Mouse (Mus musculus): ENCODE results near the gene Hist1h4d. TPM values are rescaled to one million over a fixed set of nuclear protein-coding genes. Genes with fewer than 3 reads are reported as not detected.
A peak's percentile ranks its signal among the peaks of the same experiment; 100 is the strongest.
"Not testable (repeated sequence)": the region's sequence is repeated elsewhere in the genome, so short reads cannot be mapped to it uniquely, and the experiment has no call there.

Hist1h4d gene
- total RNA-seq, 2 experiments from 2014 or later = 672 to 1,443 TPM

- ATAC-seq (ENCODE audit: poor library complexity, severe bottlenecking) = no peak
Measured at GRCm38 (mm10) chr13:23550761-23551145, 30.6 kb upstream of the Hist1h4d start.

- ATAC-seq (ENCODE audit: poor library complexity, severe bottlenecking) = peak; percentile 60
Measured at GRCm38 (mm10) chr13:23551146-23551834, 30.1 kb upstream of the Hist1h4d start, which contains the start of gene Hist1h4f. Hist1h4f (minus strand) TSS chr13:23551648.

- ATAC-seq (ENCODE audit: poor library complexity, severe bottlenecking) = no peak
Measured at GRCm38 (mm10) chr13:23551931-23552914, 29.2 kb upstream of the Hist1h4d start.

GRCm38 (mm10) chr13:23552962-23553361, 28.4 kb upstream of the Hist1h4d start, which contains the start of gene Hist1h1d:
Hist1h1d (plus strand) TSS chr13:23553262.
- no peak for ATAC-seq (ENCODE audit: poor library complexity, severe bottlenecking)

GRCm38 (mm10) chr13:23554393-23554792, 27.0 kb upstream of the Hist1h4d start:
- no peak for ATAC-seq (ENCODE audit: poor library complexity, severe bottlenecking)

- ATAC-seq (ENCODE audit: poor library complexity, severe bottlenecking) = peak; percentile 66
Measured at GRCm38 (mm10) chr13:23554925-23555838, 26.2 kb upstream of the Hist1h4d start.

- peak; percentile 32 for ATAC-seq (ENCODE audit: poor library complexity, severe bottlenecking)
Measured at GRCm38 (mm10) chr13:23555839-23556416, 25.5 kb upstream of the Hist1h4d start.

- ATAC-seq (ENCODE audit: poor library complexity, severe bottlenecking) = no peak
Measured at GRCm38 (mm10) chr13:23556906-23557305, 24.5 kb upstream of the Hist1h4d start.

- ATAC-seq (ENCODE audit: poor library complexity, severe bottlenecking) = not testable (repeated sequence)
Measured at GRCm38 (mm10) chr13:23560699-23561098, 20.7 kb upstream of the Hist1h4d start.

GRCm38 (mm10) chr13:23561531-23561882, 19.9 kb upstream of the Hist1h4d start:
- ATAC-seq (ENCODE audit: poor library complexity, severe bottlenecking) = peak; percentile 20; the same call in 1 of the 2 replicates

- ATAC-seq (ENCODE audit: poor library complexity, severe bottlenecking) = peak; percentile 92
Measured at GRCm38 (mm10) chr13:23561883-23562659, 19.3 kb upstream of the Hist1h4d start, which contains the start of gene Hist1h3e. Hist1h3e (minus strand) TSS chr13:23562369.

- peak; percentile 36 for ATAC-seq (ENCODE audit: poor library complexity, severe bottlenecking)
Measured at GRCm38 (mm10) chr13:23562699-23563462, 18.5 kb upstream of the Hist1h4d start.

GRCm38 (mm10) chr13:23564482-23564881, 16.9 kb upstream of the Hist1h4d start:
- no peak for ATAC-seq (ENCODE audit: poor library complexity, severe bottlenecking)

GRCm38 (mm10) chr13:23570261-23571021, 11.0 kb upstream of the Hist1h4d start:
- not testable (repeated sequence) for ATAC-seq (ENCODE audit: poor library complexity, severe bottlenecking)

GRCm38 (mm10) chr13:23571022-23571503, 10.3 kb upstream of the Hist1h4d start, which contains the start of the genes Hist1h2ae and Hist1h2bg:
Hist1h2ae (minus strand) TSS chr13:23571220.
Hist1h2bg (plus strand) TSS chr13:23571396.
- peak; percentile 83 for ATAC-seq (ENCODE audit: poor library complexity, severe bottlenecking)

GRCm38 (mm10) chr13:23571504-23572217, 9.7 kb upstream of the Hist1h4d start:
- not testable (repeated sequence) for ATAC-seq (ENCODE audit: poor library complexity, severe bottlenecking)

All from megakaryocyte, adult 5-6 weeks (primary cell).